Mouse (Mus musculus): ENCODE measurements around the gene Ccdc74a.

GRCm38 (mm10) chr16:17653601-17654000, 7.3 kb downstream of the Ccdc74a start:
- TF ChIP-seq CTCF (IDR thresholded peaks at IDR 0.05; ENCODE audit: borderline replicate concordance, insufficient read depth, low read depth, low read length) (no peak), POLR2A (IDR thresholded peaks at IDR 0.05; ENCODE audit: borderline replicate concordance, insufficient read depth, low read length) (no peak)

All from cerebellum, adult 2 months (tissue).